Mouse (Mus musculus) megakaryocyte-erythroid progenitor cell, adult 5-6 weeks (primary cell): ENCODE results near the gene Tecta. TPM values are rescaled to one million over a fixed set of nuclear protein-coding genes. Genes with fewer than 3 reads are reported as not detected.

Experiments
- ATAC-seq: replicated peaks from 2 replicates; pipeline ENCODE4 v1.8.0; 2016; ENCODE audit warnings: mild to moderate bottlenecking, inconsistent platforms; ENCODE audit not compliant: severe bottlenecking, poor library complexity, low FRiP score, low TSS enrichment
- total RNA-seq, 2 experiments: library from RNA; stranded (forward) in 1 of 2; stranded (reverse) in 1 of 2; fragments of 200-1000, 215-1000 nt in 1 of 2; fragments of >200 nt in 1 of 2; fragmentation: Nextera tagmentation in 1 of 2; gene quantifications; 2 replicates each; pipeline ENCODE4 v1.2.3; 2014 to 2017

Tecta gene
- total RNA-seq, 2 experiments from 2014 or later: not detected

- no peak for ATAC-seq
Measured at GRCm38 (mm10) chr9:42394321-42394720, 5.4 kb downstream of the Tecta start.

- no peak for ATAC-seq
Measured at GRCm38 (mm10) chr9:42392927-42393326, 6.8 kb downstream of the Tecta start.

GRCm38 (mm10) chr9:42388490-42388889 lies 11.2 kb downstream of the Tecta start:
- ATAC-seq: no peak

- ATAC-seq: no peak
Measured at GRCm38 (mm10) chr9:42387038-42387437, 12.7 kb downstream of the Tecta start.

GRCm38 (mm10) chr9:42385656-42386055 lies 14.1 kb downstream of the Tecta start:
- ATAC-seq: no peak

- ATAC-seq: no peak
Measured at GRCm38 (mm10) chr9:42382628-42383347, 16.9 kb downstream of the Tecta start.

GRCm38 (mm10) chr9:42382063-42382462 lies 17.7 kb downstream of the Tecta start:
- ATAC-seq: no peak

GRCm38 (mm10) chr9:42378071-42378470 lies 21.7 kb downstream of the Tecta start:
- ATAC-seq: no peak

GRCm38 (mm10) chr9:42377656-42378055 lies 22.1 kb downstream of the Tecta start:
- no peak for ATAC-seq

GRCm38 (mm10) chr9:42371670-42372368 lies 27.9 kb downstream of the Tecta start:
- peak; percentile 96 for ATAC-seq

- no peak for ATAC-seq
Measured at GRCm38 (mm10) chr9:42357585-42357984, 42.1 kb downstream of the Tecta start.

- ATAC-seq: no peak
Measured at GRCm38 (mm10) chr9:42354871-42355270, 44.9 kb downstream of the Tecta start.

GRCm38 (mm10) chr9:42349791-42350190 lies 49.9 kb downstream of the Tecta start:
- ATAC-seq: no peak

- no peak for ATAC-seq
Measured at GRCm38 (mm10) chr9:42346297-42346696, 53.4 kb downstream of the Tecta start.

GRCm38 (mm10) chr9:42339151-42339550 lies 60.6 kb downstream of the Tecta start:
- no peak for ATAC-seq

GRCm38 (mm10) chr9:42337026-42337425 lies 62.7 kb downstream of the Tecta start:
- ATAC-seq: no peak

- no peak for ATAC-seq
Measured at GRCm38 (mm10) chr9:42336575-42336974, 63.2 kb downstream of the Tecta start.

GRCm38 (mm10) chr9:42334885-42335284 lies 64.8 kb downstream of the Tecta start:
- no peak for ATAC-seq

GRCm38 (mm10) chr9:42332692-42333091 lies 67.0 kb downstream of the Tecta start:
- no peak for ATAC-seq

- ATAC-seq: no peak
Measured at GRCm38 (mm10) chr9:42331341-42331740, 68.4 kb downstream of the Tecta start.

- ATAC-seq: no peak
Measured at GRCm38 (mm10) chr9:42329753-42330152, 70.0 kb downstream of the Tecta start.
